Mouse (Mus musculus) embryonic fibroblast, embryonic 13.5 days (primary cell): Measurements from ENCODE around the gene Mbnl2.

Experiments
- CTCF ChIP-seq: IDR thresholded peaks from 2 replicates; pipeline ENCODE4 v1.5.1; 2011; ENCODE audit warnings: mild to moderate bottlenecking, control low read depth, low read length, moderate library complexity, borderline replicate concordance; ENCODE audit not compliant: insufficient read depth
- POLR2A ChIP-seq: IDR thresholded peaks from 2 replicates; pipeline ENCODE4 v1.6.1; 2011; ENCODE audit warnings: low read depth, mild to moderate bottlenecking, control low read depth, low read length, moderate library complexity

DNA sequence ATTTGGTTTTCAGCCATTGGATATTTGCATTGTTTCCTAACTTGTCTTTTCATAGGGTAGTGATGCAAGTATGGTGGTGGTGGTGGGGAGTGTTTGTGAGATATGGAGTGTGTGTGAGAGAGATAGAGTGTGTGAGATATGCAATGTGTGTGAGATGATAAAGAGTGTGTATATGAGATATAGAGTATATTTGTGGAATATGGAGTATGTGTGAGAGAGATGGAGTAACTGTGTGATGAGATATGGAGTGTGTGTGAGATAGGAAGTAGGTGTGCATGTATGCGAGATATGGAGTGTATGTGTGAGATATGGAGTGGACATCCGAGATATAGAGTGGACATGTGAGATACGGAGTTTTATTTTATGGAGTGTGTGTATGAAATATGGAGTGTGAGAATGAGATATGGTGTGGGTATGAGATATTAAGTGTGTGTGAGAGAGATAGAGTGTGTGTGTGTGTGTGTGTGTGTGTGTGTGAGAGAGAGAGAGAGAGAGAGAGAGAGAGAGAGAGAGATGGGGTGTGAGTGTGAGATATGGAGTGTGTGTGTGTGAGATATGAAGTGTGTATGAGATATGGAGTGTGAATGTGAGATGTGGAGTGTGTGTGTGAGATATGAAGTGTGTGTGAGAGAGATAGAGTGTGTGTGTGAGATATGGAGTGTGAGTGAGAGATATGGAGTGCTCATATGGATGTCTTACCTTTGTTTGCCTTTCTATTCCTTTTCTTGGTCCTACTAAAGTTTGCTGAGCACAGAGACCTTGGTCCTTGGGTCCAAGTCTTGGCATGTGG, 188.7 kb downstream of the Mbnl2 start:
- no peak for TF ChIP-seq CTCF
- no peak for TF ChIP-seq POLR2A
